ENCODE assay signal across 8 mouse cellular contexts in the genomic region with DNA sequence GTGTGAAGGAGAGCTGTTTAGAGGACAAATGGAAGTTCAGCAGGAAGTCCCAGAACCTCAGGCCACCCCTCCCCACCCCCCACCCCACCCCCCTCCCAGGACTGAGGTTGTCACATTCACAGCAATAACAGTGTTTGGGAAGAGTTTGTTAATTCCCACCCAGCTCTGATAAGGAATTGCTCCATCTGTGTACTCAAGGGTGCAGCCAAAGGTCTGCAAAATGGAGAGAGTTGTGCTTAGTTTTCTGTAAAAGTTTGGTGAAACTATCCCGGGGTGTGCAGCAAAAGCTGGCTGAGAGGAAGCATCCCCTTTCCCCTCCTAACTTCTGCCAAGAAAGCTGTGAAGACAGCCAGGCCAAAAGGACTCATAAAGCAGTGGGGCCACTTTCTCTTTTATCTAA. TPM values are rescaled to one million over a fixed set of nuclear protein-coding genes. Genes with fewer than 3 reads are reported as not detected.
DNase-seq lines count a peak whose midpoint lies in the region; ATAC-seq lines count a peak whose summit lies in the region.

No protein-coding gene starts in this region.

- H3K9me3 ChIP-seq in kidney, embryonic 14.5 days (ENCODE audit: control insufficient read depth, low read length) = no peaks in the 10 kb centered on the region
- no peaks in the 10 kb centered on the region for H3K9me3 ChIP-seq in midbrain, embryonic 10.5 days (replicated peaks)

- peak overlapping the region; percentile 56 for H3K4me2 ChIP-seq in kidney, embryonic 14.5 days (replicated peaks; ENCODE audit: low read depth, low read length)

- H3K36me3 ChIP-seq in kidney, embryonic 14.5 days (ENCODE audit: control insufficient read depth, insufficient read depth, low read length) = no peaks in the 10 kb centered on the region
- H3K36me3 ChIP-seq in midbrain, embryonic 10.5 days = peaks cover 31% of the 10 kb centered on the region

- H3K27me3 ChIP-seq in kidney, embryonic 14.5 days (ENCODE audit: control insufficient read depth, insufficient read depth, low read length) = no peaks in the 10 kb centered on the region
- peaks cover 13% of the 10 kb centered on the region; the same call in 1 of the 2 replicates for H3K27me3 ChIP-seq in midbrain, embryonic 10.5 days (ENCODE audit: low read depth, poor library complexity, severe bottlenecking)

- DNase-seq in kidney, adult 11 months = peak; percentile 28
- no peak for DNase-seq in kidney, adult 18-20 months
- DNase-seq in heart, adult 18-20 months = peak; percentile 66 to 84
- DNase-seq in midbrain, embryonic 10.5 days (ENCODE audit: low spot score) = no peak
- no peak for DNase-seq in cerebellum, postnatal 10 days

- no peak for ATAC-seq in kidney, embryonic 14.5 days (ENCODE audit: low FRiP score, low TSS enrichment)
- no peak for ATAC-seq in activated CD4-positive, CD25-positive, alpha-beta regulatory T cell, adult 4 months
- ATAC-seq in inflammation-experienced regulatory T-cells, adult 6 months = no peak

- peak overlapping the region; percentile 79 for H3K4me3 ChIP-seq in kidney, embryonic 14.5 days (ENCODE audit: low read length)
- H3K4me3 ChIP-seq in midbrain, embryonic 10.5 days = peak overlapping the region; percentile 84

- 4% methylated on average over 1 of the region's 1 CpGs for WGBS in kidney, embryonic 14.5 days
- 63% methylated on average over 1 of the region's 1 CpGs for WGBS in midbrain, embryonic 10.5 days

- H3K27ac ChIP-seq in kidney, embryonic 14.5 days (ENCODE audit: low read depth, low read length) = peak overlapping the region; percentile 62
- H3K27ac ChIP-seq in midbrain, embryonic 10.5 days (replicated peaks) = peak overlapping the region; percentile 98

- 0 out of 2 replicates have a peak, but pooled peaks cover 6% of the 10 kb centered on the region for H3K4me1 ChIP-seq in kidney, embryonic 14.5 days (ENCODE audit: control insufficient read depth, insufficient read depth, low read length)
- peaks cover 34% of the 10 kb centered on the region for H3K4me1 ChIP-seq in midbrain, embryonic 10.5 days

- peak overlapping the region; percentile 91; the same call in 1 of the 2 replicates for H3K9ac ChIP-seq in kidney, embryonic 14.5 days (ENCODE audit: low read depth, low read length)

RNA-seq across cellular contexts. Expression of a gene that starts 1.4 kb away (rescaled TPM):
- 10 to 100 TPM in 1 of 2 experiments, 1 to 10 TPM in 1; 6.2 to 10.4 TPM for total RNA-seq in heart, adult 18-20 months (2021)
- polyA plus RNA-seq in kidney, embryonic 14.5 days (2014; fragmentation: Nextera tagmentation; extraction: Ambion mirVana) = 109 and 110 TPM in 2 replicates
- polyA plus RNA-seq in midbrain, embryonic 10.5 days (2016; fragmentation: Nextera tagmentation; extraction: Ambion mirVana) = 83.2 and 86.2 TPM in 2 replicates
- polyA plus RNA-seq in activated CD4-positive, CD25-positive, alpha-beta regulatory T cell, adult 4 months (2017; shearing (Covaris generic)) = 10 to 100 TPM; 59.3 to 59.6 TPM
- 10 to 100 TPM; 45.6 to 67.6 (median 47.3) TPM for polyA plus RNA-seq in inflammation-experienced regulatory T-cells, adult 6 months (2017; shearing (Covaris generic))

RNA-seq across cellular contexts. Expression of a gene that starts 17.6 kb away (rescaled TPM):
- total RNA-seq in heart, adult 18-20 months (2021) = under 1 TPM; 0.15 to 0.65 TPM
- polyA plus RNA-seq in kidney, embryonic 14.5 days (2014; fragmentation: Nextera tagmentation; extraction: Ambion mirVana) = 0.05 and 0.16 TPM in 2 replicates
- polyA plus RNA-seq in midbrain, embryonic 10.5 days (2016; fragmentation: Nextera tagmentation; extraction: Ambion mirVana) = 0.26 and 0.52 TPM in 2 replicates
- not detected for polyA plus RNA-seq in activated CD4-positive, CD25-positive, alpha-beta regulatory T cell, adult 4 months (2017; shearing (Covaris generic))
- polyA plus RNA-seq in inflammation-experienced regulatory T-cells, adult 6 months (2017; shearing (Covaris generic)) = under 1 TPM in 1 of 3 experiments, not detected in 2; 0.09 TPM

Comparison
In these comparisons a context has a peak if more than half of its experiments do, and no peak if none do; other contexts are left out.
1. DNase-seq: peak in kidney, adult 11 months (single experiment) and heart, adult 18-20 months (2 of 2); none in kidney, adult 18-20 months (single experiment), midbrain, embryonic 10.5 days (single experiment) and cerebellum, postnatal 10 days (0 of 2).